Mouse (Mus musculus) cerebellum, adult 2 months (tissue): Measurements from ENCODE around the gene Mief1.

Experiments
- CTCF ChIP-seq: fragments of 200-500 bp; IDR thresholded peaks from 2 replicates; pipeline ENCODE4 v1.5.1; 2011; ENCODE audit warnings: low read depth, mild to moderate bottlenecking, control low read depth, low read length, moderate library complexity, borderline replicate concordance; ENCODE audit not compliant: insufficient read depth
- POLR2A ChIP-seq: fragments of 200-500 bp; IDR thresholded peaks from 2 replicates; pipeline ENCODE4 v1.6.1; 2011; ENCODE audit warnings: low read length, control low read depth, borderline replicate concordance; ENCODE audit not compliant: insufficient read depth

DNA sequence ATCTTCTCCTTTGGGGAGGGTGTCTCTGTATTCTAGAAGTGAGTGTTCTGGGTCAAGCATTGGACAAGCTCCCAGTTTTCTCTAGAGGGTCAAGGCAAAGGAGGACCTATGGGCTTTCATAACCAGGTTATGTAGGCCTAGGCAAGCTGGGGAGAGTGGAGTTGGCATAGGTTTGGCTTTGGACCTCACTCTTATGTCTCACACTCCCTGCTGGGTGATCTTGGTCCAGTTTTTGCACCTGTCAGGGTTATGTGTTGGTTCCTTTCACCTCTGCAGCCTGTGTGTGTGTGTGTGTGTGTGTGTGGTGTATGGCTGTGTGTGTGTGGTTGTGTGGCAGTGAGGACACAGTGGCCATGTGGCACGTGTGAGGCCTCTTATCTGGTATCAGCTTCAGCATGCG is 45.2 kb downstream of the Mief1 start:
- no peak for TF ChIP-seq POLR2A
- no peak for TF ChIP-seq CTCF
